Mouse (Mus musculus) neural tube, embryonic 10.5 days (tissue): Measurements from ENCODE around the gene Aifm1.

ENCODE experiments used
- DNase-seq: peaks from one replicate; pipeline ENCODE4 v3.0.0-alpha.2; 2017; ENCODE audit warnings: low spot score; ENCODE audit errors: extremely low spot score

The Aifm1 gene

DNA sequence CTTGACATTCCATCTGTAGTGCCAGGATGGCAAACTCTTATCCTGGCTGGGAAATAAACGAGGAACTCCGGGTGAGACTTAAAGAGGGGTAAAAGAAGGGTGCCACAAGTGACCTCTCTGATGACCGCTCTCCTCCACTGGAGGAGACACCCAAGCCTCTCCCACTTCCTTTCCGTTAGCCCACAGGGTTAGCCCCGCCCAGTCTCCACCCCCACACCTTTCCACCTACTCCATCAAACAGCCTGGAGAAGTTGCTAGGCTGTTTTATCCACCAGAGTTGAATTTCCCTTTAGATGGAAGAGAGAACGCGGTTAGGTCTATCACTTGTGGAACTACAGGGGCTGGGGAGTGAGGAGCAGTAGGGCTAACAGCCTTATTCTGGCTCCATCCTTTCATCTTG lies 88.1 kb downstream of the Aifm1 start:
- DNase-seq: no peak
